Mouse (Mus musculus) ES-Bruce4 (cell line): Measurements from ENCODE around the gene Krt34.

Experiments used
- CTCF ChIP-seq: IDR thresholded peaks from one replicate; pipeline ENCODE4 v1.8.1; 2011; ENCODE audit warnings: low read depth, low read length
- EP300 ChIP-seq: IDR thresholded peaks from 2 replicates; pipeline ENCODE4 v1.6.1; 2011; ENCODE audit warnings: low read depth, low read length; ENCODE audit not compliant: insufficient read depth
- POLR2A ChIP-seq: IDR thresholded peaks from one replicate; pipeline ENCODE4 v1.8.1; 2011; ENCODE audit warnings: low read length; ENCODE audit not compliant: insufficient read depth

DNA sequence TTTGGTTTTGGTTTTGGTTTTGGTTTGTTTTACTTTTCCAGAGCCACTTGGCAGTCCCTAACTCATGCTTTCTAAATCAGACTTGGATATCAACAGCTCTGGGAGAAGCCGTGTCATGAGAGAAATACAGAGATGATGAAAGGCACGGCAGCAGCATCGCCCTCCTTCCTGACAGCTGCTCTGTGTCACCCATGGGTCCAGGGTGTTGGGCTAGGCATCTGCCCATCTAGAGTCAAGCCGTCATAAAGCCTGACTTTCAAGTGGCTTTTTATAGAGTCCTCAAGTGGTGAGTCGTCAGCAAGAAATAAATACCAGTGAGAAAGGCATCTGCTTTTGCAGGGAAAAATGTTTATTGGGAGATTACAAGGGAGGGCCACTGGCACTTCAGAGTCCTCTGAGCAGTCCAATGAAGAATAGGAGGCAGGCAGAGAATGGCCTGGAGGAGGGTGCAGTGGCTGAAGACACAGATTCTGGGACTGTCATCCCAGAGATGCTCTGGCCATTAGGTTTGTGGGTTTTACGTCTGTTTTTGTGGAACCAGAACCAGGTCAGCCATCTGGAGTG is 5.0 kb upstream of the Krt34 start:
- TF ChIP-seq POLR2A (no peak), CTCF (no peak), EP300 (no peak)
